Mouse (Mus musculus) brain, embryonic 14.5 days (tissue): ENCODE measurements around the gene Plk5. TPM values are rescaled to one million over a fixed set of nuclear protein-coding genes. Genes with fewer than 3 reads are reported as not detected.

ENCODE experiments used
- DNase-seq: peaks from one replicate; pipeline ENCODE4 v3.0.0-alpha.2; 2011; ENCODE audit warnings: low read depth
- CTCF ChIP-seq: fragments of 200-500 bp; IDR thresholded peaks from 2 replicates; pipeline ENCODE4 v1.5.1; 2012; ENCODE audit warnings: inconsistent platforms, mild to moderate bottlenecking, moderate library complexity, borderline replicate concordance; ENCODE audit not compliant: insufficient read depth, insufficient read length; ENCODE audit errors: extremely low read depth
- POLR2A ChIP-seq: fragments of 200-500 bp; IDR thresholded peaks from 2 replicates; pipeline ENCODE4 v1.6.1; 2012; ENCODE audit warnings: mild to moderate bottlenecking, inconsistent platforms, borderline replicate concordance; ENCODE audit not compliant: poor library complexity, insufficient read depth, insufficient read length, severe bottlenecking; ENCODE audit errors: extremely low read depth
- polyA plus RNA-seq: library from polyadenylated mRNA; depleted of rRNA; stranded (reverse); fragments of >200 nt; gene quantifications from 2 replicates; pipeline ENCODE4 v1.2.3, GENCODE M21; 2012; rRNA removed

Gene Plk5
- polyA plus RNA-seq, 1 experiment, result 3.9 TPM

- TF ChIP-seq CTCF (no peak), POLR2A (peak; percentile 61)
- DNase-seq, result peak; percentile 100
These were observed 43.1 kb downstream of the Plk5 start, which contains the start of gene Mbd3 for GRCm38 (mm10) chr10:80399191-80399972. Gene Mbd3 (minus strand): TSS chr10:80399550.

- TF ChIP-seq POLR2A, result no peak
- TF ChIP-seq CTCF, result no peak
- DNase-seq, result no peak
These were observed 43.9 kb downstream of the Plk5 start for GRCm38 (mm10) chr10:80399973-80400703.

GRCm38 (mm10) chr10:80400704-80401161 lies 44.5 kb downstream of the Plk5 start:
- no peak for TF ChIP-seq CTCF
- TF ChIP-seq POLR2A, result no peak
- DNase-seq, result no peak

- TF ChIP-seq CTCF, result peak; percentile 60; the same call in 1 of the 2 replicates
- no peak for TF ChIP-seq POLR2A
- DNase-seq, result no peak
These were observed 46.9 kb downstream of the Plk5 start for GRCm38 (mm10) chr10:80403044-80403692.

- DNase-seq, result no peak
- TF ChIP-seq CTCF (0 out of 2 replicates have a peak, but pooled peaks have one; percentile 4), POLR2A (no peak)
These were observed 49.4 kb downstream of the Plk5 start for GRCm38 (mm10) chr10:80405481-80406173.

GRCm38 (mm10) chr10:80406684-80407501 lies 50.6 kb downstream of the Plk5 start, which contains the start of gene Uqcr11:
Gene Uqcr11 (minus strand): TSS chr10:80406830.
- TF ChIP-seq POLR2A (peak; percentile 19; the same call in 1 of the 2 replicates), CTCF (no peak)

GRCm38 (mm10) chr10:80407924-80408323 lies 51.7 kb downstream of the Plk5 start:
- no peak for DNase-seq
- TF ChIP-seq CTCF, result no peak
- no peak for TF ChIP-seq POLR2A

More at GRCm38 (mm10) chr10:80406684-80407501, 50.6 kb downstream of the Plk5 start, which contains the start of gene Uqcr11:
- peak; percentile 97 for DNase-seq

- TF ChIP-seq POLR2A (no peak), CTCF (no peak)
These were observed 56.6 kb downstream of the Plk5 start for GRCm38 (mm10) chr10:80412656-80413541.

More at GRCm38 (mm10) chr10:80412656-80413541, 56.6 kb downstream of the Plk5 start:
- peak; percentile 86 for DNase-seq

Other genes with a start within 250 kb of the Plk5 start
- gene Stk11, start 240.7 kb upstream of the Plk5 start, polyA plus RNA-seq, result 112 and 127 TPM in 2 replicates
- gene Atp5d, start 217.8 kb upstream of the Plk5 start, polyA plus RNA-seq, result 445 and 501 TPM in 2 replicates
- gene Cbarp, start 215.6 kb upstream of the Plk5 start, polyA plus RNA-seq, result 152 and 242 TPM in 2 replicates
- 177 and 213 TPM in 2 replicates for gene Midn, start 208.2 kb upstream of the Plk5 start, polyA plus RNA-seq
- gene Cirbp, start 190.5 kb upstream of the Plk5 start, polyA plus RNA-seq, result 381 and 490 TPM in 2 replicates
- 18.5 and 21.2 TPM in 2 replicates for gene 1600002K03Rik, start 183.5 kb upstream of the Plk5 start, polyA plus RNA-seq
- gene Efna2, start 177.0 kb upstream of the Plk5 start, polyA plus RNA-seq, result 57.2 and 66.4 TPM in 2 replicates
- gene Mum1, start 130.0 kb upstream of the Plk5 start, polyA plus RNA-seq, result 59.1 and 61.2 TPM in 2 replicates
- gene Ndufs7, start 107.3 kb upstream of the Plk5 start, polyA plus RNA-seq, result 272 and 426 TPM in 2 replicates
- gene Gamt, start 95.4 kb upstream of the Plk5 start, polyA plus RNA-seq, result 15.3 and 19.8 TPM in 2 replicates
- 158 and 207 TPM in 2 replicates for gene Dazap1, start 95.0 kb upstream of the Plk5 start, polyA plus RNA-seq
- 2,157 and 2,683 TPM in 2 replicates for gene Rps15, start 64.0 kb upstream of the Plk5 start, polyA plus RNA-seq
- 189 and 292 TPM in 2 replicates for gene Apc2, start 60.5 kb upstream of the Plk5 start, polyA plus RNA-seq
- 22.5 and 32.9 TPM in 2 replicates for gene 2310011J03Rik, start 35.9 kb upstream of the Plk5 start, polyA plus RNA-seq
- gene Pcsk4, start 27.0 kb upstream of the Plk5 start, polyA plus RNA-seq, result 4.5 and 6.0 TPM in 2 replicates
- 1.7 and 4.6 TPM in 2 replicates for gene Reep6, start 26.5 kb upstream of the Plk5 start, polyA plus RNA-seq
- gene Adamtsl5, start 8.0 kb upstream of the Plk5 start, polyA plus RNA-seq, result 1.4 and 1.5 TPM in 2 replicates
- gene Mex3d, start 31.2 kb downstream of the Plk5 start, polyA plus RNA-seq, result 112 and 115 TPM in 2 replicates
- gene Mbd3, start 43.1 kb downstream of the Plk5 start, polyA plus RNA-seq, result 265 and 292 TPM in 2 replicates
- 597 and 852 TPM in 2 replicates for gene Uqcr11, start 50.4 kb downstream of the Plk5 start, polyA plus RNA-seq
- gene Tcf3, start 77.2 kb downstream of the Plk5 start, polyA plus RNA-seq, result 128 and 138 TPM in 2 replicates
- gene Onecut3, start 138.4 kb downstream of the Plk5 start, polyA plus RNA-seq, result 5.0 and 10.9 TPM in 2 replicates
- gene Atp8b3, start 182.7 kb downstream of the Plk5 start, polyA plus RNA-seq, result 0.76 and 0.86 TPM in 2 replicates
- gene Rexo1, start 205.1 kb downstream of the Plk5 start, polyA plus RNA-seq, result 59.9 and 72.0 TPM in 2 replicates
- 12.2 and 15.9 TPM in 2 replicates for gene Klf16, start 220.9 kb downstream of the Plk5 start, polyA plus RNA-seq
- gene Abhd17a, start 233.9 kb downstream of the Plk5 start, polyA plus RNA-seq, result 170 and 188 TPM in 2 replicates
- 62.0 and 62.5 TPM in 2 replicates for gene Scamp4, start 246.4 kb downstream of the Plk5 start, polyA plus RNA-seq
- 12.7 and 17.3 TPM in 2 replicates for gene Adat3, start 246.4 kb downstream of the Plk5 start, polyA plus RNA-seq
- 4.2 and 4.5 TPM in 2 replicates for gene Gm49322, start 249.6 kb downstream of the Plk5 start, polyA plus RNA-seq